Comparison of ENCODE assay signal across 10 mouse cellular contexts in genomic region chr6:71950592-71950991, GRCm38 (mm10). TPM values are rescaled to one million over a fixed set of nuclear protein-coding genes. Genes with fewer than 3 reads are reported as not detected.
A peak's percentile ranks its signal among the peaks of the same experiment; 100 is the strongest.
DNase-seq lines count a peak whose midpoint lies in the region; ATAC-seq lines count a peak whose summit lies in the region.
"Had no signal": no experiment of that assay in that cellular context is flagged by ENCODE, and none has a peak within 500 bp of the region (broad histone marks: within the 10 kb centered on the region; RNA-seq: fewer than 3 reads in every experiment).

No protein-coding gene starts in this region.

- no peak overlapping the region for H3K4me2 ChIP-seq in lung, embryonic 16.5 days (ENCODE audit: low read depth, low read length)
- H3K4me2 ChIP-seq in midbrain, embryonic 13.5 days (replicated peaks): no peak overlapping the region
- H3K4me2 ChIP-seq: hindbrain, embryonic 15.5 days had no signal

- H3K36me3 ChIP-seq in lung, embryonic 16.5 days (ENCODE audit: control insufficient read depth, insufficient read depth, low read length): peaks cover 28% of the 10 kb centered on the region
- H3K36me3 ChIP-seq in midbrain, embryonic 13.5 days: peaks cover 74% of the 10 kb centered on the region

- WGBS in lung, embryonic 16.5 days: 72% methylated on average over 3 of the region's 3 CpGs
- WGBS in midbrain, embryonic 13.5 days: 95% methylated on average over 3 of the region's 3 CpGs

- H3K9me3 ChIP-seq in lung, embryonic 16.5 days (ENCODE audit: control insufficient read depth, low read length): no peaks in the 10 kb centered on the region
- H3K9me3 ChIP-seq in midbrain, embryonic 13.5 days: no peaks in the 10 kb centered on the region
- H3K9me3 ChIP-seq: hindbrain, embryonic 15.5 days had no signal

- intact Hi-C loops in heart, postnatal 25 days (cut with DNase I): no loop called here
- intact Hi-C loops in left cerebral cortex, postnatal 14 days (cut with DNase I): no loop called here

- peak overlapping the region; percentile 47 for H3K27ac ChIP-seq in brown adipose tissue, adult 24 weeks (replicated peaks; ENCODE audit: low read depth, low read length)
- no peak overlapping the region for H3K27ac ChIP-seq in lung, embryonic 16.5 days (ENCODE audit: low read length)
- H3K27ac ChIP-seq in midbrain, embryonic 13.5 days: no peak overlapping the region
- H3K27ac ChIP-seq: hindbrain, embryonic 15.5 days had no signal

- H3K4me1 ChIP-seq in brown adipose tissue, adult 24 weeks (ENCODE audit: control insufficient read depth, insufficient read depth, insufficient read length, low read length): peaks cover 28% of the 10 kb centered on the region
- H3K4me1 ChIP-seq in lung, embryonic 16.5 days (replicated peaks; ENCODE audit: control insufficient read depth, insufficient read depth, low read length): no peaks in the 10 kb centered on the region; the same call in 1 of the 2 replicates
- H3K4me1 ChIP-seq in midbrain, embryonic 13.5 days (replicated peaks): no peaks in the 10 kb centered on the region
- H3K4me1 ChIP-seq: hindbrain, embryonic 15.5 days had no signal

- H3K4me3 ChIP-seq in brown adipose tissue, adult 24 weeks (ENCODE audit: insufficient read depth, low read depth, low read length): no peak overlapping the region
- no peak overlapping the region for H3K4me3 ChIP-seq in lung, embryonic 16.5 days (ENCODE audit: low read length)
- no peak overlapping the region for H3K4me3 ChIP-seq in midbrain, embryonic 13.5 days (replicated peaks)
- H3K4me3 ChIP-seq: hindbrain, embryonic 15.5 days had no signal

- no peak overlapping the region for H3K9ac ChIP-seq in lung, embryonic 16.5 days (ENCODE audit: low read length)
- no peak overlapping the region for H3K9ac ChIP-seq in midbrain, embryonic 13.5 days (replicated peaks)
- H3K9ac ChIP-seq: hindbrain, embryonic 15.5 days had no signal

- ATAC-seq in lung, embryonic 16.5 days (ENCODE audit: low read depth): 0 out of 2 replicates have a peak, but pooled peaks have one; percentile 10
- ATAC-seq in midbrain, embryonic 13.5 days: no peak

- peak; percentile 67 for DNase-seq in heart, adult 8-10 months (ENCODE audit: low spot score)
- no peak for DNase-seq in heart, postnatal 25 days (ENCODE audit: low spot score)
- DNase-seq in NIH3T3 (ENCODE audit: low read depth): peak; percentile 90
- no peak for DNase-seq in left cerebral cortex, postnatal 14 days (ENCODE audit: low spot score in 2 of 2)
- DNase-seq in thymus, postnatal 4 days: no peak
- DNase-seq: embryo, embryonic 11 days had no signal

- no peaks in the 10 kb centered on the region for H3K27me3 ChIP-seq in lung, embryonic 16.5 days (ENCODE audit: control insufficient read depth, insufficient read depth, low read depth, low read length)
- no peaks in the 10 kb centered on the region for H3K27me3 ChIP-seq in midbrain, embryonic 13.5 days
- H3K27me3 ChIP-seq: hindbrain, embryonic 15.5 days had no signal

RNA-seq across cellular contexts. Expression of gene Polr1a, which starts 41.7 kb away (rescaled TPM):
- total RNA-seq in heart, adult 8-10 months (2022): 10 to 100 TPM; 47.4 to 54.6 (median 49.7) TPM
- 10 to 100 TPM; 41.9 TPM for total RNA-seq in heart, postnatal 25 days (2021)
- 11.1 and 12.6 TPM in 2 replicates for polyA plus RNA-seq in brown adipose tissue, adult 24 weeks (2012; ENCODE audit: insufficient read depth, insufficient read length, missing spikeins)
- polyA plus RNA-seq in lung, embryonic 16.5 days (2015; fragmentation: Nextera tagmentation; extraction: Ambion mirVana): 26.5 and 27.1 TPM in 2 replicates
- 10 to 100 TPM; 28.5 to 32.3 TPM for total RNA-seq in left cerebral cortex, postnatal 14 days (2021)
- polyA plus RNA-seq in midbrain, embryonic 13.5 days (2015; fragmentation: Nextera tagmentation; extraction: Ambion mirVana): 21.0 and 21.1 TPM in 2 replicates

RNA-seq across cellular contexts. Expression of gene Ptcd3, which starts 42.0 kb away (rescaled TPM):
- 100 to 1,000 TPM; 127 to 157 (median 131) TPM for total RNA-seq in heart, adult 8-10 months (2022)
- total RNA-seq in heart, postnatal 25 days (2021): 100 to 1,000 TPM; 128 to 129 TPM
- polyA plus RNA-seq in brown adipose tissue, adult 24 weeks (2012; ENCODE audit: insufficient read depth, insufficient read length, missing spikeins): 114 and 147 TPM in 2 replicates
- polyA plus RNA-seq in lung, embryonic 16.5 days (2015; fragmentation: Nextera tagmentation; extraction: Ambion mirVana): 85.5 and 86.2 TPM in 2 replicates
- total RNA-seq in left cerebral cortex, postnatal 14 days (2021): 10 to 100 TPM; 66.2 to 68.8 TPM
- polyA plus RNA-seq in midbrain, embryonic 13.5 days (2015; fragmentation: Nextera tagmentation; extraction: Ambion mirVana): 95.6 and 99.4 TPM in 2 replicates

Comparison
In these comparisons a context has a peak if more than half of its experiments do, and no peak if none do; other contexts are left out.
1. DNase-seq: peak in heart, adult 8-10 months (single experiment) and NIH3T3 (single experiment); none in heart, postnatal 25 days (single experiment), left cerebral cortex, postnatal 14 days (0 of 2) and thymus, postnatal 4 days (single experiment).